Mouse (Mus musculus): ENCODE measurements around the gene Fkbp8.

DNA sequence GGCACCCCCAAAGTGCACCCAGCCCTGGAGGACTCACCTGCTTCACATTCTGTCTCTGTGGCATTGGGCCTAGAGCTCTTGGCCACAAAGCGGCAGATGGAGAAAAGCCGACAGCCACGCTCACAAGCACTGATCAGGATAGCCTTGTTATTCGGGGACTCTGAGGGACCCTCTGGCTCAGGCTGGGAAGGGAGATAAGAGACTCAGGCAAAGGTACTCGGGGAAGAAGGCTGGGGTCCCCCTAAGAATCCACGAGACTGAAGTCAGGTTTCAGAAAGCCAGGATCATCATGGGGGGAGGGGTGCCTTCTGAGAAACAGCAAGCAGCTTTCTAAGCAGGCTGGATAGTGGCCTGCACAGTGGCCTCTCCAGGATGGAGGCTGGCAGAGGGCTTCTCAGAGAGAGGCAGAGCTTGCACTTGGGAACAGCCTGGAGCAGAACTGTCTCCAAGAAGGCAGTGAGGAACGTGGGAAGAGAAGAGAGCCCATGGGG lies 41.3 kb upstream of the Fkbp8 start:
- TF ChIP-seq CTCF (IDR thresholded peaks at IDR 0.05; ENCODE audit: borderline replicate concordance, control insufficient read depth, extremely low read depth, insufficient read depth, low read length, poor library complexity), result no peak
- TF ChIP-seq POLR2A (IDR thresholded peaks at IDR 0.05; ENCODE audit: control insufficient read depth, extremely low read depth, insufficient read depth, low read length, poor library complexity), result no peak

All from thymus, adult 2 months (tissue).